In genomic region chr5:124355425-124355959, GRCm38 (mm10) we compare ENCODE assay signal across 9 mouse cellular contexts. TPM values are rescaled to one million over a fixed set of nuclear protein-coding genes. Genes with fewer than 3 reads are reported as not detected.
A peak's percentile ranks its signal among the peaks of the same experiment; 100 is the strongest.
DNase-seq lines count a peak whose midpoint lies in the region; ATAC-seq and TF ChIP-seq lines count a peak whose summit lies in the region.
"Had no signal": no experiment of that assay in that cellular context is flagged by ENCODE, and none has a peak within 500 bp of the region (broad histone marks: within the 10 kb centered on the region; RNA-seq: fewer than 3 reads in every experiment).

No protein-coding gene starts in this region.

- no peak for TF ChIP-seq RAD21 in CH12.LX (IDR thresholded peaks at IDR 0.05; ENCODE audit: low read depth, low read length)

- WGBS in heart, embryonic 14.5 days: 4% methylated on average over 12 of the region's 12 CpGs
- WGBS in forebrain, embryonic 14.5 days: under 1% methylated on average over 12 of the region's 12 CpGs
- WGBS in liver, embryonic 15.5 days (ENCODE audit: insufficient replicate concordance): 6% methylated on average over 12 of the region's 12 CpGs

- in situ Hi-C loops in CH12.LX (cut with MboI; ENCODE audit: low pct_ligation_motif_present, low pct_unique_long_range_greater_than_20kb, low sequenced_read_pairs): loop anchor here (10.0 kb wide), 1 partner anchor 199 kb away; the partner anchor contains the start of gene Ddx55

- no peak for DNase-seq in heart, adult 8-10 months (ENCODE audit: low spot score)
- DNase-seq in CH12.LX (ENCODE audit: extremely low read depth): no peak
- DNase-seq in forebrain, embryonic 14.5 days (ENCODE audit: low spot score): no peak
- DNase-seq in urinary bladder, adult 18-20 months (ENCODE audit: low spot score in 2 of 2): no peak
- no peak for DNase-seq in testis, postnatal 14 days (ENCODE audit: low spot score)
- DNase-seq in testis, postnatal 10 days (ENCODE audit: low spot score): no peak

- no peaks in the 10 kb centered on the region for H3K9me3 ChIP-seq in heart, embryonic 14.5 days (ENCODE audit: control insufficient read depth, low read length)
- no peaks in the 10 kb centered on the region for H3K9me3 ChIP-seq in CH12.LX (replicated peaks; ENCODE audit: low read length)
- no peaks in the 10 kb centered on the region for H3K9me3 ChIP-seq in forebrain, embryonic 14.5 days (replicated peaks; ENCODE audit: control insufficient read depth, low read length)
- no peaks in the 10 kb centered on the region for H3K9me3 ChIP-seq in liver, embryonic 15.5 days (replicated peaks)

- TF ChIP-seq EP300 in CH12.LX (IDR thresholded peaks at IDR 0.05; ENCODE audit: low read length): no peak

- no peak overlapping the region for H3K27ac ChIP-seq in heart, embryonic 14.5 days (replicated peaks in 1 of 2; ENCODE audit: control insufficient read depth in 1 of 2, insufficient read depth in 1 of 2, low read depth in 2 of 2, low read length in 2 of 2)
- no peak overlapping the region for H3K27ac ChIP-seq in CH12.LX (ENCODE audit: insufficient read depth, low read depth)
- no peak overlapping the region; the same call in 1 of the 2 replicates for H3K27ac ChIP-seq in forebrain, embryonic 14.5 days (ENCODE audit: low read depth, low read length)
- no peak overlapping the region for H3K27ac ChIP-seq in liver, embryonic 15.5 days (replicated peaks)

- peak overlapping the region in 1 of 2 experiments; percentile 93; a peak in 2 of 4 replicates for H3K4me3 ChIP-seq in heart, embryonic 14.5 days (ENCODE audit: control insufficient read depth in 1 of 2, insufficient read depth in 1 of 2, low read depth in 1 of 2, low read length in 2 of 2)
- H3K4me3 ChIP-seq in CH12.LX (replicated peaks in 1 of 3; ENCODE audit: low read depth in 2 of 3, low read length in 2 of 3, poor library complexity in 1 of 3): peak overlapping the region; percentile 63 to 84 (median 82)
- H3K4me3 ChIP-seq in forebrain, embryonic 14.5 days (ENCODE audit: low read depth, low read length): peak overlapping the region; percentile 92
- peak overlapping the region; percentile 91 for H3K4me3 ChIP-seq in liver, embryonic 15.5 days (replicated peaks)

- no peak for TF ChIP-seq POLR2A in CH12.LX (IDR thresholded peaks at IDR 0.05; ENCODE audit: low read depth, low read length)

- H3K79me2 ChIP-seq in CH12.LX (replicated peaks; ENCODE audit: control insufficient read depth, extremely low read depth, insufficient read depth, poor library complexity, severe bottlenecking): peaks cover 34% of the 10 kb centered on the region

- dilution Hi-C loops in CH12.LX (cut with MboI; ENCODE audit: extremely low pct_ligation_motif_present, extremely low pct_unique_long_range_greater_than_20kb, low sequenced_read_pairs): no loop called here

- peaks cover 17% of the 10 kb centered on the region in 2 experiments for H3K4me1 ChIP-seq in heart, embryonic 14.5 days (ENCODE audit: control insufficient read depth in 2 of 2, insufficient read depth in 2 of 2, low read length in 2 of 2)
- peaks cover 16 to 20% of the 10 kb centered on the region in 2 experiments for H3K4me1 ChIP-seq in CH12.LX (ENCODE audit: control insufficient read depth in 1 of 2, insufficient read depth in 2 of 2)
- peaks cover 14% of the 10 kb centered on the region for H3K4me1 ChIP-seq in forebrain, embryonic 14.5 days (ENCODE audit: control insufficient read depth, insufficient read depth, low read length)
- H3K4me1 ChIP-seq in liver, embryonic 15.5 days (replicated peaks): peaks cover 39% of the 10 kb centered on the region

- peak overlapping the region; percentile 66 for H3K4me2 ChIP-seq in heart, embryonic 14.5 days (ENCODE audit: low read length)
- H3K4me2 ChIP-seq in CH12.LX (ENCODE audit: insufficient read depth, low read depth, poor library complexity, severe bottlenecking): peak overlapping the region; percentile 58
- H3K4me2 ChIP-seq in forebrain, embryonic 14.5 days (ENCODE audit: low read length): peak overlapping the region; percentile 61
- H3K4me2 ChIP-seq in liver, embryonic 15.5 days: peak overlapping the region; percentile 95

- ATAC-seq in heart, embryonic 14.5 days (ENCODE audit: insufficient number of reproducible peaks, insufficient read depth, low FRiP score, low read depth): no peak
- ATAC-seq in forebrain, embryonic 14.5 days: no peak
- ATAC-seq in liver, embryonic 15.5 days (ENCODE audit: insufficient read depth): no peak
- ATAC-seq: Patski had no signal

- H3K9ac ChIP-seq in heart, embryonic 14.5 days (ENCODE audit: low read length): peak overlapping the region; percentile 100; the same call in 1 of the 2 replicates
- H3K9ac ChIP-seq in CH12.LX (ENCODE audit: insufficient read depth, low read depth): peak overlapping the region; percentile 99
- H3K9ac ChIP-seq in forebrain, embryonic 14.5 days (ENCODE audit: low read length): peak overlapping the region; percentile 100
- peak overlapping the region; percentile 92; the same call in 1 of the 2 replicates for H3K9ac ChIP-seq in liver, embryonic 15.5 days

- TF ChIP-seq CTCF in CH12.LX (conservative IDR thresholded peaks at IDR 0.05 in 1 of 2, IDR thresholded peaks at IDR 0.05 in 1 of 2; ENCODE audit: low read depth in 2 of 2, low read length in 2 of 2): no peak

- H3K27me3 ChIP-seq in heart, embryonic 14.5 days (ENCODE audit: control insufficient read depth, insufficient read depth, low read length): no peaks in the 10 kb centered on the region
- no peaks in the 10 kb centered on the region for H3K27me3 ChIP-seq in CH12.LX (replicated peaks)
- H3K27me3 ChIP-seq in forebrain, embryonic 14.5 days (replicated peaks; ENCODE audit: control insufficient read depth, insufficient read depth, low read length): no peaks in the 10 kb centered on the region
- H3K27me3 ChIP-seq in liver, embryonic 15.5 days: no peaks in the 10 kb centered on the region
- H3K27me3 ChIP-seq: Patski had no signal

- no peaks in the 10 kb centered on the region for H3K36me3 ChIP-seq in heart, embryonic 14.5 days (ENCODE audit: control insufficient read depth, insufficient read depth, low read length)
- H3K36me3 ChIP-seq in CH12.LX (replicated peaks in 1 of 2; ENCODE audit: control insufficient read depth in 1 of 2, insufficient read depth in 1 of 2, low read length in 1 of 2): peaks cover 0 to 7% of the 10 kb centered on the region in 2 experiments
- H3K36me3 ChIP-seq in forebrain, embryonic 14.5 days (ENCODE audit: control insufficient read depth, insufficient read depth, low read length): no peaks in the 10 kb centered on the region
- no peaks in the 10 kb centered on the region for H3K36me3 ChIP-seq in liver, embryonic 15.5 days (replicated peaks)

TF ChIP-seq in CH12.LX, 34 proteins besides CTCF, POLR2A, EP300 and RAD21:
- TF ChIP-seq NELFE (IDR thresholded peaks at IDR 0.05; ENCODE audit: low read depth, low read length) (no peak), USF2 (conservative IDR thresholded peaks at IDR 0.05; ENCODE audit: low read depth, low read length) (no peak), SIN3A (IDR thresholded peaks at IDR 0.05; ENCODE audit: low read length) (peak; percentile 21)

RNA-seq across cellular contexts. Expression of gene Cdk2ap1, which starts 7.4 kb away (rescaled TPM):
- 133 and 135 TPM in 2 replicates for polyA plus RNA-seq in heart, embryonic 14.5 days (2014; fragmentation: Nextera tagmentation; extraction: Ambion mirVana)
- total RNA-seq in heart, adult 8-10 months (2022): 100 to 1,000 TPM; 138 to 152 (median 145) TPM
- total RNA-seq in CH12.LX (2012; rRNA removed) (90.4 and 134 TPM in 2 replicates), CH12.LX (2014; rRNA removed) (170 and 179 TPM in 2 replicates)
- 287 and 323 TPM in 2 replicates for polyA plus RNA-seq in CH12.LX (2012; ENCODE audit: insufficient read length, low read depth)
- polyA plus RNA-seq in forebrain, embryonic 14.5 days (2014; fragmentation: Nextera tagmentation; extraction: Ambion mirVana): 85.4 and 112 TPM in 2 replicates
- 31.1 and 51.4 TPM in 2 replicates for polyA plus RNA-seq in liver, embryonic 15.5 days (2015; fragmentation: Nextera tagmentation; extraction: Ambion mirVana)

RNA-seq across cellular contexts. Expression of gene 2810006K23Rik, which starts 27.6 kb away (rescaled TPM):
- polyA plus RNA-seq in heart, embryonic 14.5 days (2014; fragmentation: Nextera tagmentation; extraction: Ambion mirVana): 14.3 and 15.5 TPM in 2 replicates
- 10 to 100 TPM; 13.8 to 15.3 (median 14.5) TPM for total RNA-seq in heart, adult 8-10 months (2022)
- 6.1 and 6.3 TPM in 2 replicates for total RNA-seq in CH12.LX (2012; rRNA removed)
- 8.9 TPM in 2 replicates for total RNA-seq in CH12.LX (2014; rRNA removed)
- 8.2 and 8.9 TPM in 2 replicates for polyA plus RNA-seq in CH12.LX (2012; ENCODE audit: insufficient read length, low read depth)
- polyA plus RNA-seq in forebrain, embryonic 14.5 days (2014; fragmentation: Nextera tagmentation; extraction: Ambion mirVana): 12.5 and 15.3 TPM in 2 replicates
- 5.9 and 6.4 TPM in 2 replicates for polyA plus RNA-seq in liver, embryonic 15.5 days (2015; fragmentation: Nextera tagmentation; extraction: Ambion mirVana)

RNA-seq across cellular contexts. Expression of gene Mphosph9, which starts 27.7 kb away (rescaled TPM):
- polyA plus RNA-seq in heart, embryonic 14.5 days (2014; fragmentation: Nextera tagmentation; extraction: Ambion mirVana): 11.7 and 14.4 TPM in 2 replicates
- 1 to 10 TPM; 3.6 to 5.7 (median 5.0) TPM for total RNA-seq in heart, adult 8-10 months (2022)
- total RNA-seq in CH12.LX (2012; rRNA removed) (5.6 and 5.7 TPM in 2 replicates), CH12.LX (2014; rRNA removed) (6.9 and 8.0 TPM in 2 replicates)
- 7.8 and 9.8 TPM in 2 replicates for polyA plus RNA-seq in CH12.LX (2012; ENCODE audit: insufficient read length, low read depth)
- 13.5 and 16.6 TPM in 2 replicates for polyA plus RNA-seq in forebrain, embryonic 14.5 days (2014; fragmentation: Nextera tagmentation; extraction: Ambion mirVana)
- polyA plus RNA-seq in liver, embryonic 15.5 days (2015; fragmentation: Nextera tagmentation; extraction: Ambion mirVana): 4.9 and 5.0 TPM in 2 replicates
